Mouse (Mus musculus): ENCODE measurements at regions not wholly inside any gene's neighbourhood (a gene's known extent, or its start where the extent isn't known, plus 50 kb on each side); places are given as distances from the start of the nearest gene placed in this dataset.

- Histone ChIP-seq H3K27ac (no peak overlapping the region), H3K27me3 (replicated peaks) (no peaks in the 10 kb centered on the region), H3K4me1 (no peaks in the 10 kb centered on the region), H3K4me2 (replicated peaks) (no peak overlapping the region), H3K9me3 (no peaks in the 10 kb centered on the region), H3K36me3 (no peaks in the 10 kb centered on the region), H3K4me3 (no peak overlapping the region), H3K9ac (no peak overlapping the region)
- no peak for ATAC-seq (ENCODE audit: low FRiP score, low read depth)
- 79% methylated on average over 2 of the region's 2 CpGs for WGBS
Measured at GRCm38 (mm10) chr16:67735398-67735797, 114.7 kb upstream of the Cadm2 start.

GRCm38 (mm10) chr16:67698619-67699018 is 77.9 kb upstream of the Cadm2 start:
- H3K9ac ChIP-seq: no peak overlapping the region

More at GRCm38 (mm10) chr16:67698619-67699018, 77.9 kb upstream of the Cadm2 start:
- Histone ChIP-seq H3K4me3 (no peak overlapping the region), H3K27ac (no peak overlapping the region), H3K36me3 (no peaks in the 10 kb centered on the region), H3K4me1 (no peaks in the 10 kb centered on the region), H3K27me3 (replicated peaks) (no peaks in the 10 kb centered on the region), H3K4me2 (replicated peaks) (no peak overlapping the region), H3K9me3 (no peaks in the 10 kb centered on the region)
- WGBS: 73% methylated on average over 3 of the region's 3 CpGs
- no peak for ATAC-seq (ENCODE audit: low FRiP score, low read depth)

Data from neural tube, embryonic 12.5 days (tissue).